Mouse (Mus musculus) induced T-regulatory cell, adult 2 months (primary cell): ENCODE measurements around the gene Apol8.

Experiments used
- DNase-seq: peaks from one replicate; pipeline ENCODE4 v3.0.0-alpha.2; 2012; ENCODE audit warnings: low read depth

The Apol8 gene

GRCm38 (mm10) chr15:77756848-77757247 lies at the start of gene Apol8:
TSS of gene Apol8 (minus strand) at chr15:77757003.
- DNase-seq: peak; percentile 86

DNA sequence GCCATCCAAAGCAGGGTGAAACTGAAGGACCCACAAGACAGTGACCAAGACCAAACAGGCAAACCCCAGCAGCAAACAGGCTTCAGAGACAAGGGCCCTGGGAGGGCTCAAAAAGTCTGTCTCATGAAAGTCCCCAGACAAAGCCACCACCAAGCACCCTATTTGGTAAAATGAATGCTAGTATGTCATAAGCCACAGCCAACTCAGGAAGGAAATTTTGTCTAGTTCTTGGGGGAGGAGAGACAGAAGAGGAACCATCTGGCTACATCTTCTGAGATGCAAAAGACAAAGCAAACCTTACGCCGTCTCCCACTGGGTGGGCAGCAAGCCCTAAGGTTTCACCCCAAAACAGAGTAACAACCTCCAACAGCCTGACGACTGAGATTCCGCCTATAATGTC lies 48.9 kb upstream of the Apol8 start:
- peak; percentile 84 for DNase-seq

- peak; percentile 61 for DNase-seq
Observed at GRCm38 (mm10) chr15:77804949-77805348, 48.1 kb upstream of the Apol8 start.

GRCm38 (mm10) chr15:77804460-77804859 lies 47.7 kb upstream of the Apol8 start:
- DNase-seq: no peak

- peak; percentile 37 for DNase-seq
Observed at GRCm38 (mm10) chr15:77803747-77804146, 46.9 kb upstream of the Apol8 start.

- peak; percentile 60 for DNase-seq
Observed at GRCm38 (mm10) chr15:77802992-77803391, 46.2 kb upstream of the Apol8 start.

- peak; percentile 78 for DNase-seq
Observed at GRCm38 (mm10) chr15:77801188-77801587, 44.4 kb upstream of the Apol8 start.

DNA sequence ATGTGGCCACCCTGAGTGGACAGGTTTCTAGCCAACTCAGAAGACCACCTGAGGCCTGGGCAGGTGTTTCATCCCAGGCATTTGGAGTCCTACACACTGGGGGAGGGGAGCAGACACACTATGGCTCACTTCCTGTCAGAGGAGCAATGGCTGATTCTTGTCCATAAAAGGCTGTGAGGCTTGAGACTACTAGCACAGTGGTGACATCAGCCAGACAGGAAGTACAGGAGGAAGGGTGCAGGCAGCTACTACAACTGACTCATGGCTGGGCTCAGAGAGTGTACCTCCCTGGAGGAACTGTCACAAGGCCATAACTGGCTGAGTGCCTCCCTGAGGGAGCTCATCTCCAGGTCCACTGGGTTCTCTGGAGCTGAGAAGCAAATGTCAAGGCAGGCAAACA lies 43.7 kb upstream of the Apol8 start:
- peak; percentile 93 for DNase-seq

DNA sequence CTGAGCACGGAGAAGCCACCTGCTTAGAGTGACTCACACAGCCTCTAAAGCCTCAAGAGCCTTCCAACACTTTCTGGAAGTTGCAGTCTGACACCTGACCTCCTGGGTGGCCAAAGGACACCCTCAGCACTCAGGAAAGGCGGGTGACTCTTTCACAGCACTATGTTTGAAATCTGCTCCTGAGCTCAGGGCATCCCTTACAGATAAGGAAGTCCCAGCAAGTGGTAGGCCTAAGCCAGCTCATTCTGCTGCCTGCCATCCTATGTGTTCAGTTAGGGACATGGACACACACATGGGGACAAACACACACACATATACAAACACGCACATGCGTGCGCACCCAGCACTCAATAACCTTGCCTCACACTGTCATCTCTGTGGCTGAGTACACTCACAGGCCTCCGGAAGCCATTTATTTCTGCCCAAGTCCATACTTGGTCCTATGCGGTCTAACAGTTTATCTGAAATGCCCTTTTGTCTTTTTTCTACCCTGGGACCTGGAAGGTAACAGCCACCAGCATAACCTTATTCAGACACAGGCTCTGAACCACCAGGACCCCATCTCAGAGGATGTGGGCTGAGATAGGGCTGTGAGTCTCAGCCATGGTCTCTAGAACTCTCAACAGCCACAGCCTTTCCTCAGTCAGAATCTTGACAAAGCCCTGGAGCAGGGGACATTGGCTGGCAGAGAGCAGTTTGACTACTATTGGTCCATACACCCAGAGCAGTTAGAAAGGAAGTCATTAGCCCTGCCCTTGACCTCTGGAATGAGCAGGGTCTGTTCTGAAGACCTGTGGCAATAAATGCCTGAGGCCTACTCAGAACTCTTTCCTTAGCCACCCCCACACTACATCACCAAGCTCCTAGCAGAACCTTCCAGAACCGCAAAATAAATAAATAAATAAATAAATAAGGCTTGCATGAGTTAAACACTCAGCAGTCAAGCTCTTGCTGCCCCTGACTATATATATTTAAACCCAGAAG lies 43.0 kb upstream of the Apol8 start:
- peak; percentile 70 for DNase-seq

DNA sequence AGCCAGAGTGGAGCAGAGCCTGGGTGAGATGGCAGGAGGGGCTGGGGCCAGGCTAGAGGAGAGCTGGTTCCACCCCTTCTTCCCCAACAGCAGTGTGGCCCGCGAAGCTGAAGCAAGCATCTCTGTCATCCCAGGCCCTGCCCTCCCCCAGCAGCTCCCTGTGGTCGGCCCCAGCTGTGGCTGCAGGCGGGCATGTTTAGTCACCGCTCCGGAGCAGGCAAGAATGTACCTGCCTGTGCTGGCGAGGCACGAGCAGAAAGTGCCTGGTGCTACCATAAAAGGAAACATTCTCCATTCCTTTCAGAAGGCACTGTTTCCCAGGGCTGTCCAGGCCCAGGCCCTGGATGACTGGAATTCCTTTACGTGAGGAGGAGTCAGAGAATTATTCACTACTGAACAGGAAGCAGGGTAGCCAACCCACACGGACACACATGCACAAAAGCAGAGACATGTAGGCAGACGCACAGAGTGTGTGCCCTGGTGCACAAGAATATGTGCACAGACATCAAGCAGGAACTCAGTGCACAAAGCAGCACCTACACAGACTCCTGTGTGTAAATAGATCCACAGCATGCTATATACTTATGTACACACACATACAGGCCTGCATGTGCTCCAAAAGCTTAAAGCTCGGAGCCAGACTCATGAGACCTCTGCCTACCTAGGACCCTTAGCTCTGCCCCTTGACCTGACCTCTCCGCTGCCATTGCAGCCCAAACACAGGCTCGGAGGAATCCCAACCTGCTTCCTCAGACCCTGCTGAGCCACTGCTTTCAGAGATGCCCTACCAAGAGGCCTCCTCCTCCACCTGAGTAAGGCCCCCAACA lies 42.1 kb upstream of the Apol8 start:
- DNase-seq: peak; percentile 84

DNA sequence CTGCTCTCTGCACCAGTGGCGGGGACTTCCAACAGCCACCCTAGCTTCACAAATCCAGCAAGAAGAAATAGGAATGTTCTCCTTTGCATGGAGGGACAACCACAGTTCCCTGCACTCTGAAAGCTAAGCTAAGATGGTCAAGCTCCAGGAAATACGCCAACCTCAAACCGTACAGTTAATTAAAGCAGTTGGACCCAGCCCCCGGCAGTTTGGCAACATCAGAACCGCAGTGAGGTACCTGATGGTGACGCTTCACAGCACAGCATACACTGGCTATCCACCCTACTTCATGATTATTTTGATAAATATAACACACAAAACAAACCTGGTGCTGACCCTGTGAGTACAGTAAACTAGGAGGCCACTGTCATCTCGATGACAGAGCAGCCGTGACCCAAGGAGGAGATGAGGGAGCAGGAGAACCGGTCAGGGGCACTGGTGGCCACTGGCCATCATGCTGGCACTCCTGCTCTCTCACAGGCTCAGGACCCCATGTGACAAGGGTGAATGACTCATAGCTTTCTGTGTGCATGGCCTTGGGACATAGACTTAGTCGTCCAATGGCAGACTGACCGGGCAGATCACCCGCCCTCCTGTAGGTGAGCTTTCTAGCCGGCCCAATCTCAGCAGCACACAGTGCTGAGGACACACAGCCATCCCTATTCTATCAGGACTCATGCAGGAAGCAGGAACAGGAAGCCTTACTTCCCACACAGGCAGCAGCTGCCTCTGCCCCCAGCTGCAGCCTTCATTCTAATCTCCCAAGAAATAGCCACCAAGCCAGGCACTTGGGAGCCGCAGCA lies 41.0 kb upstream of the Apol8 start:
- no peak for DNase-seq

DNA sequence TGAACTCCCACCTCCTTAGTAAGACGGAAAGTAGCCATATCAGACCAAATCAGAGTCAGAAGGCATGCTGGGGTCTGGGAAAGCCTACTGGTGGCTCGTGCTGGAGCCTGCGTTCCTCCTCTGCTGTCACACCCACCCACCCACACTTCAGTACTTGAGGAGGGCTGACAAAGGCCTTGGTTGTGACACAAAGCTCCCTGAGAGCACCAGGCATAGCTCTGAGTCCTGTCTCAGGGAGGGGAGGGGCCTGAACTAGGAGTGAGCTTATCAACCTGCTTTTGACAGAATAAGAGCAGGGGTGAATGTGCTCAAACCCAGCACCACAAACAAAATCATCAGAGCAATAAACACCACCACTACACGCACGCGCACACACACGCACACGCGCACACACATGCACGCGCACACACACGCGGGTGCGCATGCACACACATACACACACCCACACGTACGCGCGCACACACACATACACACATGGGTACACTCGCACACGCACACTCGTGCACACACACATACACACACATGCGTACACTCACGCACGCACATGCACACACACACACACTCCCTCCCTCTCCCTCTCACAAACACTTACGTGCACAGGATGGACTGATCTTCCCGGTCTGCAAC lies 39.7 kb upstream of the Apol8 start:
- DNase-seq: no peak

GRCm38 (mm10) chr15:77794908-77795356 lies 38.1 kb upstream of the Apol8 start:
- DNase-seq: no peak

DNA sequence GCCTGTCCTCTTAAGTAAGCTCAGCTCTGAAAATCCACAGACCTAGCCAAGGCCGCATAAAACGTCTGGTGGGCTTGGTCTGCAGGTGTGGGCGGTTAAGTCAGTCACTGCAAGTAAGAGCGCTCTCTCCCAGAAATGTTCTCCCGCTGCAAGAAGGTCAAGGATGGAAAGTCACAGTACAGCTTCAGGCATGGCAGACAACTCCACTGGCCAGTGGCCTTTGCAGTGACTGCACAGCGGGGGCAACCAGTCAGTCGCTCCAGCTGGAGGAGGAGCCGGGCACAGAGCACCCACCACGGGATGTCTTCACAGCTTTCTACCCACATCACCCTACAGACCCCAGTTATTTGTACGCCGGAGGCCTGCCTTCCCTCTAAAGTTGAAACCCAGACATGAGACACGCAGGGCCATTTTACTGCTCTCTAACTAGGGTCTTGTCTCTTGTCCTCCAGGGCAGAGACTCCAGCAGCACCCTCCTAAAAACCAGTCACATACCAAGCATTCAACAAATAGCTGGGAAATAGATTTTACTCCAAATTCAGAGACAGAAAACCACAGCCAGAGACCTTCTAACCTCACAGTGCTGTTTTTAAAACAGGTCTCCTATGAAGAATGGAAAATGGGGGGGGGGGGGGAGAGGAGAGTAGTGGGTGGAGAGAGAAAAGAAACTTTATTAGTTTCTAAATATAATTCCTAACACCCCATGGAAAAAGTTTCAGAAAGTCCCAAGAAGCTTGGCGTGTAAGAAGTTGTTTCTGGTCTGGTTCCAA lies 37.5 kb upstream of the Apol8 start:
- no peak for DNase-seq

DNA sequence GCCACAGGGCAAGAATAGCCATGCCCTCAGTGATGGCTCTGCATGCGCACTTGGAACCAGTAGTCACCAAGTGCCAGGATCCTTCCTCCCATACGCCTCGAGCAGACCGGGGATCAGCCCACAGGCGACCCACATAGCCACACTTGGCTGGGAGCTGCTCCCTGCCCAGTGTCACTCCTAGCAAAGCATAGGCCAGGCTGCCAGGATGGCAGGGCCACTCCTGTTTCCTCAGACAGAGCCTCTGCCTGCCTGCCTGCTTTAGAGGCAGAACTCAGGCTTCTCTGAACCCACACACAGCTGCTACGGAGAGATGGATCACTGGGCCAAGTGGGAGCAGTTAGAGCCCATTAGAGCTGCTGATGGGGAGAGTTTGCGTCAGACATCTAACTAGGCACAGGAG lies 36.8 kb upstream of the Apol8 start:
- no peak for DNase-seq

GRCm38 (mm10) chr15:77793094-77793493 lies 36.3 kb upstream of the Apol8 start:
- no peak for DNase-seq

- no peak for DNase-seq
Observed at GRCm38 (mm10) chr15:77792056-77792455, 35.3 kb upstream of the Apol8 start.

DNA sequence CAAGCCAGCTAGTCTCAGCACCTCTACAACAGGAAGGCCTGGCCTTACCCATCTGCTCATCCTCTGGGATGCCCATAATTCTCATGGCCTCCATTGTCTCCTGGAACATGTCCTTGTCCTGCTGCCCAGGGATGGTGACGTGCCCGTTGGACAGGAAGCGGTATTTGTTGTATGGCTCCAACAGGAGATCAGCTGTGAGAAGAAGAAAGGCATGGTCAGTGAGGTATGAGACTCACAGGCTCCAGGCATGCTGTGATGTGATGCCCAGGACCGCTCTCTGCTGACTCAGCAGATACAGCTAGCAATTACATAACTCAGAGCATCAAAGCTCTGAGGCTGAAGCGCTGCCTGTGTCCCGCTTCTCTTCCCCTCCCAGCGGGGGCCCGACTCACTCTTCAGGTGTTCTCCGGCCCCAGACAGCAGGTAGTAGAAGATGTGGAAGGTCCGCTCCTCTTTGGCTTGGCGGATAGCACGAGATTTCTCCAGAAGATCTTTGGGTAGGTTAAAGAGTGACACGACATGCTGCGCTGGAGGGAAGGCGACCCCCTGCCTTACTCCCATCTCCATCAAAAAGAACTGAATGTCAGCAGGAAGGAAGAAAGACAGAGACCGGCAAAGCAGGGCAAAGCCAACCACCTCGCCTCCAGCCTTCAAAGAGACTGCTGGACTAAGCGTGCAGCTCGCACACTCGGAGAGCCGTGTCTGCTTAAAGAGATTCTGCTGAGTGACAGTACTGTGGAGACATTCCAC lies 34.0 kb upstream of the Apol8 start:
- no peak for DNase-seq

DNA sequence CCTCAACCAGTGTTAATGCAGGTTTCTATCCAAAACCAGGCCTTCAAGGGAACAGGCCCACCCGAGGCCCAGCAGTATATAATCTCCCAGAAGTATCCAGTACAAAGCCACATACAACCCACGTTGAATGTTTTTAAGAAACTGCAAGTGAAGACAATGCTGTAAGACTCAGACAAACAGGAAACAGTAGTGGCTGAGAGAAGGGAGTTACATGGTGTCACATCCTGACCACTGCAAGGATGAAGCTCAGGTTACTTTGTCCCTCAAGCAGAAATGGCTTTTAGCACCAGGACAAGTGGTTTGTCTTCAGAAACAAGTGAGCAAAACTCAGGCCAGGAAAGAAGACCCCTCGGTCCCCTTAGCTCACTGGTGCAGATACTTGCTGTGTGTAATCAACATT lies 32.4 kb upstream of the Apol8 start:
- peak; percentile 72 for DNase-seq

DNA sequence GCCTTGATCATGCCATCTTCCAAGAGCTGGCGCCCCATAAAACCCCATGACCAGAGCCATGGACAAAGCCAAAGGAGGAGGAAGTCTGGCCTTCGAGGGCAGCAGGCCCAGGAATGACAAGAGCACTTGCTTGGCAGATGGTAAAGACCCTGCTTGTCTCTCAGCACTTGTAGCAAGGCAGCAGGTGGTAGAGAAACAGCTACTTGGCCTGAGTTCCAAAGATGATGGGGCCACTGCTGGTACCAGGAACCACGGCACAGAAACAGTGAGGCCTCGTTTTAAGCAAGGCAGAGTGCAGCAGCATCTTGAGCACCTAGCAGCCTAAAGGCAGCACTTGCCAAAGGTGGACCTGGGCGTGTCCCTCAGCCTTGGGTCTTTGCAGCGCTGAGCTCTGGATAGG lies 31.6 kb upstream of the Apol8 start:
- DNase-seq: no peak
